Mouse (Mus musculus) ES-E14 (cell line): ENCODE data around the gene 6030498E09Rik. TPM values are rescaled to one million over a fixed set of nuclear protein-coding genes. Genes with fewer than 3 reads are reported as not detected.

ENCODE experiments used
- DNase-seq: peaks from one replicate; pipeline ENCODE4 v3.0.0-alpha.2; 2013; ENCODE audit warnings: low read depth, low spot score
- H3K27ac ChIP-seq: 2 replicates; pipeline ENCODE4 v1.5.1; 2012; ENCODE audit warnings: low read depth, mild to moderate bottlenecking, low read length, moderate library complexity, mixed read lengths; ENCODE audit not compliant: poor library complexity, insufficient read depth, severe bottlenecking
- H3K36me3 ChIP-seq: 2 replicates; pipeline ENCODE4 v1.6.1; 2012; ENCODE audit warnings: mild to moderate bottlenecking, low read length, moderate library complexity, mixed read lengths; ENCODE audit not compliant: control insufficient read depth, poor library complexity, insufficient read depth, severe bottlenecking
- H3K4me1 ChIP-seq, 2 experiments: fragments of 150-350 bp in 1 of 2; sonication (generic) in 1 of 2; 2 replicates each; pipeline ENCODE4 v1.6.1; 2012; ENCODE audit warnings: low read length in 2 of 2, mild to moderate bottlenecking in 1 of 2, mixed read lengths in 1 of 2; ENCODE audit not compliant: control insufficient read depth in 2 of 2, insufficient read depth in 2 of 2, poor library complexity in 1 of 2
- H3K4me3 ChIP-seq, 2 experiments: fragments of 150-350 bp in 1 of 2; sonication (generic) in 1 of 2; 2 replicates each; pipeline ENCODE4 v1.5.1; 2012; ENCODE audit warnings: low read length in 2 of 2, low read depth in 1 of 2, mild to moderate bottlenecking in 1 of 2, mixed read lengths in 1 of 2; ENCODE audit not compliant: insufficient read depth in 1 of 2, poor library complexity in 1 of 2, severe bottlenecking in 1 of 2
- H3K9ac ChIP-seq: 2 replicates; pipeline ENCODE4 v1.6.1; 2012; ENCODE audit warnings: low read depth, mild to moderate bottlenecking, low read length, mixed read lengths; ENCODE audit not compliant: poor library complexity, insufficient read depth, severe bottlenecking
- H3K9me3 ChIP-seq: fragments of 150-350 bp; sonication (generic); 2 replicates; pipeline ENCODE4 v1.6.1; 2012; ENCODE audit warnings: low read depth, mild to moderate bottlenecking, low read length; ENCODE audit not compliant: control insufficient read depth, insufficient read depth
- CHD2 ChIP-seq: IDR thresholded peaks from 2 replicates; pipeline ENCODE4 v1.6.1; 2014; ENCODE audit warnings: mild to moderate bottlenecking, low read depth, low read length, inconsistent platforms
- HCFC1 ChIP-seq: IDR thresholded peaks from 2 replicates; pipeline ENCODE4 v1.6.1; 2012; ENCODE audit warnings: low read length, inconsistent platforms, borderline replicate concordance; ENCODE audit not compliant: insufficient read depth
- MAFK ChIP-seq: IDR thresholded peaks from 2 replicates; pipeline ENCODE4 v1.6.1; 2014; ENCODE audit warnings: mild to moderate bottlenecking, low read depth, low read length, inconsistent platforms; ENCODE audit not compliant: insufficient read depth
- ZC3H11A ChIP-seq: IDR thresholded peaks from 2 replicates; pipeline ENCODE4 v1.6.1; 2012; ENCODE audit warnings: low read depth, mild to moderate bottlenecking, inconsistent platforms, low read length, borderline replicate concordance
- ZNF384 ChIP-seq: IDR thresholded peaks from 2 replicates; pipeline ENCODE4 v1.6.1; 2012; ENCODE audit warnings: low read depth, low read length, inconsistent platforms
- in situ Hi-C, 2 experiments: fragments of 600-800 bp; cut with MboI; formaldehyde crosslinking; loops; one replicate each; pipeline ENCODE4 v1.15.1; 2025; ENCODE audit warnings: low sequenced_read_pairs in 2 of 2, inconsistent platforms in 1 of 2; ENCODE audit not compliant: unreplicated experiment in 2 of 2
- total RNA-seq: library from RNA; depleted of rRNA; stranded (reverse); fragments of 300-350 nt; gene quantifications from 2 replicates; pipeline ENCODE4 v1.2.3, GENCODE M21; 2012; rRNA removed

6030498E09Rik gene
- total RNA-seq, result not detected in 2 replicates

DNA sequence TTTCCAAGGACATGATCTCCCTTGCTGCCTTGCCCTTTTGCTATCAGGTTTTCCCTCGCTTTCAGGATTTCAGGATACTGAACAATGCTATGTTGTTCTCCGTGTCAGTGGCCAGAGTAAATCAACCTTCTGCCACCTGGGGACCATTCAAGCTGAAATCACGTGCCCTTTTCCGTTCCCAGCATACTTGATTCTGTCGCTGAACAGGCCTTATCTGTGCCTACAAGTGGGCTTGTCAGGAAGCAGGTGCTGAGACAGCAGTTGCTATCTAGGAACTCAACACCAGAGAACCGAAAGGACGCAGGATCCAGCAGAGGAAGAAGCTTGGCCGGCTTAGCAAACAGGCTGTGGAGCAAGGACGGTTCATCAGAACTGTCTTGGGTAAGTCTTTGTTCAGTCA is at the start of gene 6030498E09Rik:
6030498E09Rik (plus strand) TSS at position 194 of the 400 bp plus-strand sequence.
- H3K4me3 ChIP-seq, result no peak within 1 kb of the TSS
- TF ChIP-seq HCFC1 (no peak), ZNF384 (no peak), MAFK (no peak), ZC3H11A (no peak), CHD2 (no peak)

DNA sequence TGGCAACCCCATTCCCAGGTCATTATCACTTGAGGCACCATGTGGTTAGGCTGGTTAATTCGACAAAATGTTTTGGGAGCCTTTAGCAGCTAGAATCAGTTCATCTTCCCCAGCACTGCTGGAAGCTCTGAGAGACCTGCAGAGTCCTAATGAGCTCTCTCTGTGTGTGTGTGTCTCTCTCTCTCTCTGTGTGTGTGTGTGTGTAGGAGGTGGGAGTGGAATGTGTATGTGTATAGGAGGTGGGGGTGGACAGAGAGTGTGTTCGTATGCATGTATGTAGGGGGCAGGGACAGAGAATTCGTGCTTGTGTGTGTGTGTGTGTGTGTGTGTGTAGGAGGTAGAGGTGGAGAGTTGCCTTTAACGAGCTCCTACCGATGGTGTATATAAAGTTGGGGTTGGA is 42.4 kb upstream of the 6030498E09Rik start:
- Histone ChIP-seq H3K4me3 (no peak overlapping the region), H3K27ac (no peak overlapping the region; the same call in 1 of the 2 replicates)

More for the DNA sequence above, at the start of gene 6030498E09Rik:
- Histone ChIP-seq H3K36me3 (no peaks in the 10 kb centered on the region), H3K4me1 (no peaks in the 10 kb centered on the region), H3K9ac (no peak within 1 kb of the TSS), H3K9me3 (no peaks in the 10 kb centered on the region), H3K27ac (no peak within 1 kb of the TSS)
- DNase-seq, result no peak
- in situ Hi-C loops, result no loop called here

DNA sequence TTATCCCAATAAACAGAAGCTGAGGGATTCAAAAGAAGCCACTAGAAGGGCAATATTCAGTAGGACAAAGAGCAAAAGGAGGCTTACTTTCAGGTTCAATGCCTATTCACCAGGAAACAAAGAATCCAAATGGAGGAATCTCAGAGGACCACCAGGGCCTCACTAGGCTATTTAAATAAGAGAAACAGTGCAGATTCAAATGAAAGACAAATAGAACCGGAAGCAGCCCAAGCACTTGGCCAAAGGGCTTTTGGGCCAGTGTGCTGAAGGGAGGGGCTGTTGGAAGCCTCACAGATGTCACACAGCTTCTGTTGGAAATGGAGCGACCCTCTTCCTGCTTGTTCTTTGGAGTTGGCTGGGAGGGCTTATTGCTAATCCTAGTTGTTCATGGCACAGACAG is 41.8 kb upstream of the 6030498E09Rik start:
- no peaks in the 10 kb centered on the region for H3K9me3 ChIP-seq
- peak; percentile 21 for DNase-seq
- peaks cover 2 to 3% of the 10 kb centered on the region in 2 experiments; a peak in 2 of 4 replicates for H3K4me1 ChIP-seq
- in situ Hi-C loops, result no loop called here
- H3K9ac ChIP-seq, result no peak overlapping the region
- TF ChIP-seq HCFC1 (no peak), MAFK (no peak), ZC3H11A (no peak), ZNF384 (no peak), CHD2 (no peak)
- H3K36me3 ChIP-seq, result no peaks in the 10 kb centered on the region
- no peak overlapping the region; the same call in 1 of the 2 replicates for H3K27ac ChIP-seq
- H3K4me3 ChIP-seq, result no peak overlapping the region

More for the DNA sequence above, 42.4 kb upstream of the 6030498E09Rik start:
- H3K4me1 ChIP-seq, result peaks cover 2 to 3% of the 10 kb centered on the region in 2 experiments; a peak in 2 of 4 replicates
- no peak overlapping the region for H3K9ac ChIP-seq
- TF ChIP-seq HCFC1, result no peak
- TF ChIP-seq MAFK, result no peak
- TF ChIP-seq ZC3H11A, result no peak
- TF ChIP-seq ZNF384, result no peak
- TF ChIP-seq CHD2, result no peak
- no peaks in the 10 kb centered on the region for H3K36me3 ChIP-seq
- DNase-seq, result no peak
- H3K9me3 ChIP-seq, result no peaks in the 10 kb centered on the region
- in situ Hi-C loops, result no loop called here

DNA sequence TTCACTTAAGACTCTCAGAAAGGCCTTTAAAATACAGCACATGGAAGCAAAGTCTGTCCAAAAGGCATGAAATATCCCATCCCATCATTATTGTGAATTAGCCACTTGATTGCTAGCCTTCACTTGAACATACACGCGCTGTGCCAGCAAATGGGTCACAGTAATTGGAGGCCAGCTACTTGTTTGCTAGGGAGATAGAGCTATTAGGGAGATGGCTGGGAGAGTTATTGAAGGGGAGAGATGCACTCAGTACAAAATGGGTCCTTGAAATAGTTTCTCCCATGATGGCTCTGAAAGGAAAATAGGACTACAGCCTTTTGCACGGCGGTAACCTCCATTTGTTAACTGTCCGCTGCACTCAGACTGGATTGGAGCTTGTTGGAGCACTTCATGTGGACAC is 38.8 kb upstream of the 6030498E09Rik start:
- no peaks in the 10 kb centered on the region for H3K36me3 ChIP-seq
- in situ Hi-C loops, result no loop called here
- DNase-seq, result no peak
- H3K4me1 ChIP-seq, result peaks cover 2 to 3% of the 10 kb centered on the region in 2 experiments; a peak in 2 of 4 replicates
- TF ChIP-seq CHD2 (no peak), HCFC1 (no peak), MAFK (no peak), ZNF384 (no peak), ZC3H11A (no peak)
- no peak overlapping the region for H3K27ac ChIP-seq
- no peak overlapping the region for H3K9ac ChIP-seq
- H3K4me3 ChIP-seq, result no peak overlapping the region
- no peaks in the 10 kb centered on the region for H3K9me3 ChIP-seq
